Mouse (Mus musculus) c-Kit-positive CD71-positive TER-119-positive erythroid progenitor cells, embryonic 14.5 days (primary cell): ENCODE measurements around the gene Dpp6.

Experiments
- DNase-seq: peaks from one replicate; pipeline ENCODE4 v3.0.0-alpha.2; 2013; ENCODE audit warnings: low spot score

Dpp6 gene

GRCm38 (mm10) chr5:27063871-27064270 is 246.9 kb downstream of the Dpp6 start:
- no peak for DNase-seq

GRCm38 (mm10) chr5:27066837-27067236 is 249.8 kb downstream of the Dpp6 start:
- DNase-seq, result no peak

DNA sequence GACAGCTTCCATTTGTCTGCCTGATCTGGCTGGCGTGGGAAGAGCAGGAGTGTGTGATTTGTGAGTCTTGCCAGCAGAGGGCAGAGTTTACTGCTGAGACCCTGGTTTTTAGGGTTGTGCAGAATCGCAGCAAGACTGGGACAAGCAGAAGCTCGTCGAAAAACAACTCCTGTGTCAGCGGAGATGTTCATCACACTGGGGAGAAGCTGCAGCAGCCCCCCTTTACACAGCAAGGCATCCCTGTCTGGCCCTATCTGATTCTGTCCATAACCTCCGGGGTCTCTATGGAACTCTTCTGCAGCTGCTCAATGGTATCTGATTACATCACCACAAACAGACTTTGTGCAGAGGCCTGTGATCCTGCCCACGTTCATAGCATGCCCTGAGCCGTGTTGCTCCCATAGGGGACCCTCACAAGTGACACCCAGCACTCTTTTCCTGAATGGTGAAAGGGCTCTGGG is 258.2 kb downstream of the Dpp6 start:
- no peak for DNase-seq

GRCm38 (mm10) chr5:27076046-27076445 is 259.0 kb downstream of the Dpp6 start:
- DNase-seq, result no peak

- no peak for DNase-seq
Measured at GRCm38 (mm10) chr5:27077821-27078220, 260.8 kb downstream of the Dpp6 start.

DNA sequence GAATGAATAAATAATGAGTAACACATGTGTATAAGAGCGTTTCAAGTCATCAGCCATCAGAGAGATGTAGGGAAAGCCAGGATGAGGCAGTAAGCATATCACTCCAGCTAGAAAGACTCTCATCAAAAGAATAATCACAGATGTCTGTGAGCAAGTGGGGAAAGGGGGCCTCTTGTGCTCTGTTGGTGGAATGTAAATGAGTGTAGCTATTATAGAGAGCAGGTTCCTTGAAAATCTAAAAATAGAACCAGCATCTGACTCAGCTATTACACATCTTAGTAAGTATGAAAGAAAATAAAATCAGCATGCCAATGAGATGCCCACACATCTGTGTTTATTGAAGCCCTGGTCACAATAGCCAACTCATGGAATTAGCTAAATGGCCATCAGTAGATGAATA is 264.3 kb downstream of the Dpp6 start:
- DNase-seq, result no peak

DNA sequence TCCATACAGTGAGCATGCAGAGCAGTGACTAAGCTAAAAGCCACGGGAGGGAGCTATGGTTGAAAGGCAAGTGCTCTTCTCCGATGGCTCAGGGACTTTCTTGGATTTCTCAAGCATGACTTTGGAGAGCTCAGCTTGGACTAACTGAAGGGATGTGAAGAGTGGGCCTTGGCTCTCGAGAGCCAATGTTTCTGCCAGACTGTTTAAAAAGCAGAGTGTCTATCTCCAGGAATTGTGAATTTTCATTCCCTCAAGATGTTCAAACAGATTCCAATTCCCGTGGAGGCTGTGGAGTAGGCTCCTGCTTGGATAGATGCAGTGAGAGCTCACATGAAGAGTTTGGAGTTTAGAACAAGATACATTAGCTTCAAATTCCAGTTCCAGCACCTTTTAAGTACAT is 266.8 kb downstream of the Dpp6 start:
- no peak for DNase-seq

GRCm38 (mm10) chr5:27108221-27108620 is 291.2 kb downstream of the Dpp6 start:
- DNase-seq, result no peak

DNA sequence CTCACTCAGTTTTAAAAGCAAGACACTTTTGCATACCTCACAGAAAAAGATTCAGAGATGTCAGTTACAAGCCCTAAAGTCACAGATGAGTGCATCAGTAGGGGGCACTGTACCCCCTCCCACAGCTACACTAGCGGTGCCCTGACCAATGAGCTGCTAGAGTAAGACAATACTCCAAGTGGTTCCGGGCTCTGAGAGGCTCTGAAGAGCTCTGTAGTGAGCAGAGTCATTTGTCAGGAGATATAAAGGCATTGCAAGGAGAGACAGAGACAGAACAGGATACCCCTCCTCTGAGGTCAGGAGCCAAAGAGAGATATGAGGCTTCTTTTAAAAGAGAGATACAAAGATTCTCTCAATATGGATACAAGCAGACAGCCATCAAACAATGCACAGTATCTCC is 305.5 kb downstream of the Dpp6 start:
- DNase-seq, result no peak

- DNase-seq, result no peak
Measured at GRCm38 (mm10) chr5:27122944-27123343, 305.9 kb downstream of the Dpp6 start.

DNA sequence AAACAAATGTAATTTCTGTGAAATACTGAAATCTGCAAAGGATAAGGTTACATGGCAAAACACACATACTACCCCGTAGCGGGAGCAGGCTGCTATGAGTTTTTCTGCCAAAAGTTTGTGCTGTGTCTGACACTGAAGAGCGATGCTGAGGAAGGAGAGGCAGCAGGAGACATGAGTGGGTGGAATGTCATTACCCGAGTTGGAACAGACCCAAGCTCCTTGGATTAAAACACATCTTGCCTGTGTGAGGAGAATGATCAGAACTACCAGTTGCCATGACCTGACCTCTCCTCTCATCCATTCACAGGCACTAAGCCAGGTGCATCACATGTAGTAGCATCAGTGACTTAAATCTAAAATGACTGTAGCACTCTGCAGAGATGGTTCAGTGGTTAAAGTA is 309.0 kb downstream of the Dpp6 start:
- no peak for DNase-seq

- DNase-seq, result no peak
Measured at GRCm38 (mm10) chr5:27133196-27133595, 316.2 kb downstream of the Dpp6 start.

GRCm38 (mm10) chr5:27134436-27135005 is 317.5 kb downstream of the Dpp6 start:
- DNase-seq, result no peak

DNA sequence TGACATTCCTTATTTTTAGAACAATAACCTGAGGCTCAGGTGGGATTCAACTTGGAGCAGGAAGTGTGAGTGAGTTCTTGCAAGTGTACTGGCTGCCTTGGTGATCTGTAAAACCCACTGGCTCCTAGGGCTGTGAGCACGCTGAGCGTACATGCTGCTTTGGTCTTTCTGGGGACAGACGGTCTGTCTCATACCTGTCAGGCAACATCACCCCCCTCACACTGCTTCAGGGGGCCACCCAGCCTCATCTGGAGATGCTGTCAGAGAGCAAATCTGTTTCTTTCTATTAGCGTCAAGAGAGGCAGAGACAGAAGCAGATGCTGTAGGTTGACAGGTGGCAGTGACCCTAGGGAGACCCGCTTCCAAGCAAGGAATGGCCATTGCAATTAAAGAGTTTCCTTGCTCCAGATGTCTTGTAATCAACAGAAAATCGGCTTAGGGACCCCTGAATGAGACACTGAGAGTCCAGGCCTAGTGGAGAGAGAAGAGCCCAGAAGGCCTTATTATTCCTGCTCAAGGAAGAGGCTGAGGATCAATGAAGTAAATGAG is 330.5 kb downstream of the Dpp6 start:
- no peak for DNase-seq

DNA sequence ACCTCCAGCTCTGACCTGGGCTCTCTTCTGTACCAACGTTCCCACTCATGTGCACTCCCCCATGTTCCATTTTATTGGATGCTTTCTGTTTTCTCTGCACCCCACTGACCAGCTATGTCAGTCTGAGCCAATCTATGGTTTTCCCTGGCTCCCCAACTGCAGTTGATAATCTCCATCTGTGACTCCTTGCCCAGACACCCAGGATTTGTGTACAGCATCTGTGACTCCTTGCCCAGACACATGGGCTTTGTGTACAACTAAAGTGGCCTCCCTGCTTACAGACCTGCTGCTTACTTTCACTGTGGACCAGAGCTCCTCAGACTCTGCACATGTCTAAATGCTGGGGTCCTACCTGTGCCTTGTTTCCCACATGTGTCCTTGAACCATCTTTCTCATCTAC is 334.0 kb downstream of the Dpp6 start:
- DNase-seq, result no peak

DNA sequence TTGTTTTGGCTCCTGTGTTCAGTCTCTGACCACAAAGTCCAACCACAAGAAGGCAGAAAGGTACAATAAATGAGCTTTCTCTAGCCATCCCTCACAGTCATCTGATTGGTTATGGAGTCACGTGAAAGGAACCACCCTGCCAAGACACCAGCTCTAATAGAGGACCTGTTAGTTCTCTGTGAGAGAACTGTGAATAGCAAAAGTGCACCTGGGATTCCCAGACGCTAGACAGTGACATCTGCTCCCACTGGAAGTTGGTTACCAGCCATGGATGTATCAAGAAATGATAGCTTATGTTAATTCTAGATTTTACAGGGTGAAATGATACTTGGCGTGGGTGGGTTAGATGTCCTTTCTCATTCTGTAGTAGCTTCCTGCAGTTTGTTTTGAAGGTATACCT is 338.7 kb downstream of the Dpp6 start:
- DNase-seq, result no peak

DNA sequence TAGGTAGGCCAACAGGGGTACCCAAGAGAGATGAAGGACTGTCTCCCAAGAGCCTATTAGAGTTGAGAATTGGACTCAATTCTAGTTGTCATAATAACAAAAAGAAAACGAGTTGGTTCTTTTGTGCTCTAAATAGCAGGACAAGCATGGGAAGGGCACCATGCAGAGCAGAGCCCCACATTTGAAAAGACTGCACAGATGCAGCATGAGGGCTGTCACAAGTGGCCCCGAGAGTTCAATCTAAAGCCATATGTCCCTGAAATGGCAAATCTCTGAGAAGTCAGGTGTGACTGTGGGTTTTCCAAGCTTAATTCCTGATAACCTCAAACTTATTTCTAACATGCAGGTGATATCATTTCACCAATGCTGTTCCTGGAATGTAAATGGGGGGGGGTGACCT is 339.4 kb downstream of the Dpp6 start:
- no peak for DNase-seq

DNA sequence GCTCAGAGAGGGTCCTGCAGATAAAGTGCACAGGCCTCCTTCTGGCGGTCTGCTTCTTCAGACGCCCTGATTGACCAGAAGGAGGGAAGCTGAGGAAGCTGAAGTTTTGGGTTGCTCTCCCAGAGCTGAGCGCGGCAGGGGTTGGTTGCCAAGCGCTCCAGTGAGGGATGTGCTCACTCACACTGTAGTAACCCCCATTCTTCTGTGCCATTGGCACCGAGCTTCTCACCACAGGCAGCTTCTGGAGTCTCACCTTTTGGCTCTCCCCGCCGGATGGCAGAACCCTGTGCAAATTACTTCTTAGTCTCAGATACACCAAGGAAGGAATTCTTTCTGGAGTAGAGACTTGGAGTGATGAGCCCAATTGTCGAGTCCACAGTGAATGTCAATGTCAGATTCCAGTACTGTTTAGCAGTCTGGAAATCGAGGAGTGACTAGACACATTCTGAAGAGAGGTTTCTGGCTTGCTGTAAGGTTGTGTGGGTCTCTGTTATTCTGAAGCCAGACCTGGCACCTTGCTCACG is 344.2 kb downstream of the Dpp6 start:
- DNase-seq, result no peak

DNA sequence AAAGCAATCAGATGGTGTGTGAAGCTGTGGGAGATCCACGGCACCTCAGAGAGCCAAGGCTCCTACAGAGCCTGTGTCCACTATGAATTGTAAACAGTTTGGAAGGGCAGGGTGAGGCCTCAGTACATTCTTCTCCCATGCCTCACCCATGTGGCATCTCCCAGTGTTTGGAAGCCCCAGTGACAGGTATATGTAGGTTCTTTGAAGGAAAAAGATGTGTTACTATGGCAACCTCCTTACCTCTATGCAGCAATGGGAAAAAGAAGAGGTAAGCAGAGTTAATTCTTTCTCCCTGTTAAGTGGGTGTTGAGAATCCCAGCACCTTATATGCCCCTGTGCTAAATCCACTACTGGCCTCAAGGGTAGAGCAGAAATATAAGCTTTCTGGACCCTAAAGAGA is 351.5 kb downstream of the Dpp6 start:
- no peak for DNase-seq

DNA sequence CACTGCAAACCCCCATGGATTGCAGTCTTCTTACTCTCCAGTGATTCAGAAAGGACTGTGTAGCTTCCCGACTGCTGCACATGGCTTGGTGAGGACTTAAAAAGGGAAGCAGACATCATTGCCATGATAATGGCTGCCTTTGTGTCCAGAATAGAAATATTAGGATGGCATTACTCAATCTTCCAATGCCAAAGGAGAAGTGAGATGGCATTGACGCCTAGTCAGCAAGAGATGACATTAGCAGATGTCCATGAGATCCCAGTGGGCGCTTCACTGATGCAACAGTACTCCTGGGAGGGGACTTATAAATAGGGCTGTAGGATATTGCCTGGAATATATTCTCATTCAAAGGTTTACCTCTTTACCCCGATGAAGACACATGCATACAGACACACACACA is 368.0 kb downstream of the Dpp6 start:
- no peak for DNase-seq

GRCm38 (mm10) chr5:27191242-27191969 is 374.4 kb downstream of the Dpp6 start:
- no peak for DNase-seq

DNA sequence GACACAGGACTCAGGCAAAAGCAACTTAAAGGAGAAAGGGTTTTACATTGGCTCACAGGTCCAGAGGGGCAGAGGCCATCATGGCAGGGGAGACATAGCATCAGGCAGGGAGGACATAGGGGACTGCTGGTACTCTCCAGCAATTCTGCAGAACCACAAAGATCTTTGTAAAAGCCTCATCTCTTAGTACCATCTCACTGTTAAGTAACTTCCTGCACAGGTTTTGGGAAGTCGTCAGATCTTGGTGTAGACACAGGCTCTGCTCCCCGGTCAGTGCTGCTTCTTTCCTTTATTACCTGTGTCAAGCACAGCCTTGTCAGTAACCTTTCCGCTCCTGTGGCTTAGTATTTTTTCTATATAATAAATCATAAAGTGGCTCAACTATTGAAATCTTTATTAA is 377.2 kb downstream of the Dpp6 start:
- DNase-seq, result no peak

GRCm38 (mm10) chr5:27194975-27195374 is 378.0 kb downstream of the Dpp6 start:
- no peak for DNase-seq
